Mouse (Mus musculus): ENCODE results near the gene Nmur1. TPM values are rescaled to one million over a fixed set of nuclear protein-coding genes. Genes with fewer than 3 reads are reported as not detected.

Nmur1 gene
- polyA plus RNA-seq, 1 experiment = 1.8 TPM

DNA sequence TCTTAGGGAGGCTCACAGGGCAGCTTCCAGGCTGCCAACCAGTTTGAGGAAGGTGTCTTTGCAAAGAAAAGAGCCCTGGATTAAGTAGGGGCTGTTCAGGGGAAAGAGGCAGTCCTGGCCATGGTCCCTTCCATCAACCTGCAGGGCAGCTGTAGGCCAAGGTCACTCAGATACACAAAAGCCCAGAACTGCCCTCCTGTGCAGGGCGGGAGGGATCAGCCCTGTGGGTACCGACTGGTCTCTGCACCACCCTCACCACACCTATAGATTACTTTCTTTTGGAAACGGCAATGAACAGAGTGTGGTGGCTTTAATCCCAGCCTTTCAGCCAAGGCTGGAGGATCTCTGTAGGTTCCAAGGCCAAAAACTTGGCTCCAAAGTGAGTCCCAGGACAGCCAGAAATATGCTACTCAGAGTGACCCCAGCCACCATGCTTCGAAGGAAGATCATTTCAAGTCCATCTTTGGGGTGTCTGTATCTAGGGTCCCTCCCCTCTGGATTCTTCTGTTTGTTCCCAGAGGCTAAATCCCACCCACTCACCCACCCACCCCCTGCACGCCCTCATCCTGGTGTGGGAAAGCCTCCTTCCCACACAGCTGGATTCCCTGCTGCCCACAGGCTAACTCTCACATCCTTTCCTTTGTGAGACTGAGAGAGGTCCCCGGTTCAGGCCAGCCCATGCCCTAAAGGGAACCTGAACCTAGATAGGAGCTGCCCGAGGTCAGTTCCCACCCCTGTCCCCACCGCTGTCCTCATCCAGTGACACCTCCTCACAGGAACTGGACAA is 17.6 kb upstream of the Nmur1 start:
- H3K27ac ChIP-seq (ENCODE audit: insufficient read depth, low read length) = peak overlapping the region; percentile 90; the same call in 1 of the 2 replicates
- WGBS = 60% methylated on average over 8 of the region's 8 CpGs
- peak overlapping the region; percentile 1 for H3K4me3 ChIP-seq (replicated peaks; ENCODE audit: insufficient read depth, low read depth, low read length)

DNA sequence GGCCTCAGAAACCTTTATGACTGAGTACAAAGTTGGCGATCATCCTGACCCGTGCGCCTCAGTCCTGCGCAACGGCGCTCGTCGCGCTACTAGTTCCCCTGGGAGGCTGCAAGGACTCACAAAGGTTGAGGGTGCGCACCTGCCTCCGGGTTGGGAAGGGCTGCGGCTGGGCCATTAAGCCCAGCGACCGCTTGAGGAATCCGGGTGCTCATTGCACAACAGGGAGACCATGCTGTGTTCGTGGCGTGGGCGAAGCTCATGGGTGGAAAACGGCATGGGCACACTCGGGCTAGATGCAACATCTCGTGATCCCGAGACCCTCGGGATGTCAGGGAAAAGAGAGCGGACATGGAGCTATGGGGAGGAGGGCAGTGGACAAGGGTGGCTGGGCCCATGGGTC is 16.8 kb upstream of the Nmur1 start:
- DNase-seq = no peak
- under 1% methylated on average over 24 of the region's 24 CpGs for WGBS
- Histone ChIP-seq H3K27ac (ENCODE audit: insufficient read depth, low read length) (peak overlapping the region; percentile 90), H3K27me3 (ENCODE audit: control insufficient read depth, insufficient read depth, low read length) (no peaks in the 10 kb centered on the region), H3K4me1 (ENCODE audit: control insufficient read depth, insufficient read depth, low read length) (peaks cover 8% of the 10 kb centered on the region), H3K4me3 (replicated peaks; ENCODE audit: insufficient read depth, low read depth, low read length) (peak overlapping the region; percentile 47)
- TF ChIP-seq CTCF (IDR thresholded peaks at IDR 0.05; ENCODE audit: borderline replicate concordance, insufficient read depth, low read depth, low read length) = no peak
- TF ChIP-seq POLR2A (IDR thresholded peaks at IDR 0.05; ENCODE audit: borderline replicate concordance, insufficient read depth, low read length) = 0 out of 2 replicates have a peak, but pooled peaks have one; percentile 9

More for the DNA sequence above, 17.6 kb upstream of the Nmur1 start:
- peak in 1 of 2 experiments; percentile 52 for DNase-seq
- H3K4me1 ChIP-seq (ENCODE audit: control insufficient read depth, insufficient read depth, low read length) = peaks cover 8% of the 10 kb centered on the region
- H3K27me3 ChIP-seq (ENCODE audit: control insufficient read depth, insufficient read depth, low read length) = no peaks in the 10 kb centered on the region
- TF ChIP-seq CTCF (IDR thresholded peaks at IDR 0.05; ENCODE audit: borderline replicate concordance, insufficient read depth, low read depth, low read length) = no peak
- no peak for TF ChIP-seq POLR2A (IDR thresholded peaks at IDR 0.05; ENCODE audit: borderline replicate concordance, insufficient read depth, low read length)

DNA sequence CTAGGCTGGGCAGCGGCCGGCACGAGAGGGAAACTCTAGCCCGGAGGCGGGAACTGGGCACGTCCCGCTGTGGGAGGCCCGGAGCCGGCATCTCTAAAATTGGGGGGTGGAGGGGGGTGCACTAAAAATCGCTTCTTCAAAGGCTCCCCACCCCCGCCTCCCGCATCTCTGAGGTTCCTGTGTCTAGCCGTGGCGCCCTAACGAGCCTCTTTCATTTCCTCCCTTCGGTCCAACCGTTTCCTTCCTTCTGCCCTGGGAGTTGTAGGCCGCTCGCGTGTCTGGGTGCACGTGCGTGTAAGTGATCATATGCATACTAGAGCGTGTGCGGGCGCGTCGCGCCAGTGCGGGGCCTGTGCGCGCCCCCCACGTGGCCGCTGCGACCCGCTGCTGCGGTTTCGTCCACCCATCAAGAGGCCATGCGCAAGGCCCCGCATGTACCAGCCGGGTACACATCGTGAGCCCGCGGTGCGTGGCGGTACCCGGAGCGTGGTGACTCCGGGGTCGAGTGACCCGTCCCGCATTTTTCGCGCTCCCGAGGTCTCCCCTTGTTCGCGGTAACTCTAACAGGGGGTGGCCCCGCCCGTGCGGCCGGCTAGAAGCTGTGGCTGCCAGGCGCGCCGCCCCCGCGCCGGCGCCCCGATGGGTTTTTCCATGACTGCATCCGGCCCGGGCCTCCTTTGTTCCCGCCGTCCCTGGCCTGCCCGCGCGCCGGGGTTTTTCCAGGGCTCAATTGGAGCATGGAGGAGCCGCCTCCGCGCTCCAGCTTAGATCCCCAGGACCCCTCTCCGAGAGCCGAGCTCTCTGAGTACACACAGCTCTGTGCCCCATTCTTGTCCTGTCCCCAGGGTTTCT is 16.2 kb upstream of the Nmur1 start:
- Histone ChIP-seq H3K27ac (ENCODE audit: insufficient read depth, low read length) (peak overlapping the region; percentile 90), H3K27me3 (ENCODE audit: control insufficient read depth, insufficient read depth, low read length) (no peaks in the 10 kb centered on the region), H3K4me1 (ENCODE audit: control insufficient read depth, insufficient read depth, low read length) (peaks cover 8% of the 10 kb centered on the region; the same call in 1 of the 2 replicates), H3K4me3 (replicated peaks; ENCODE audit: insufficient read depth, low read depth, low read length) (peak overlapping the region; percentile 47)
- peak; percentile 94 to 95 for DNase-seq
- WGBS = under 1% methylated on average over 81 of the region's 81 CpGs
- no peak for TF ChIP-seq CTCF (IDR thresholded peaks at IDR 0.05; ENCODE audit: borderline replicate concordance, insufficient read depth, low read depth, low read length)
- peak; percentile 35; the same call in 1 of the 2 replicates for TF ChIP-seq POLR2A (IDR thresholded peaks at IDR 0.05; ENCODE audit: borderline replicate concordance, insufficient read depth, low read length)

DNA sequence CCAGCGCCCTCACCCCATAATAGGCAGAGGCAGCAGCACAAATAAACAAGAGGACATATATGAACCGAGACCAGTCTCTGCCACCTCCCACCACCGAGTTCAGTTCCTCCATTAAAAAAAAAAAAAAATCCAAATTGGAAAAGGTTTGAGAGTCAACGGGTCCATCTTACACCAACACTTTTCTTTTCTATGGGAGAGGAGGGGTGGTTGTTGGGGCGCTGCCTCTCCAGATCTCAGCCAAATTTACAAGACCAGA is 15.6 kb upstream of the Nmur1 start:
- H3K27me3 ChIP-seq (ENCODE audit: control insufficient read depth, insufficient read depth, low read length) = no peaks in the 10 kb centered on the region
- WGBS = 0% methylated on average over 5 of the region's 5 CpGs
- peak overlapping the region; percentile 90 for H3K27ac ChIP-seq (ENCODE audit: insufficient read depth, low read length)
- H3K4me3 ChIP-seq (replicated peaks; ENCODE audit: insufficient read depth, low read depth, low read length) = peak overlapping the region; percentile 47
- DNase-seq = no peak
- no peak for TF ChIP-seq CTCF (IDR thresholded peaks at IDR 0.05; ENCODE audit: borderline replicate concordance, insufficient read depth, low read depth, low read length)
- no peak for TF ChIP-seq POLR2A (IDR thresholded peaks at IDR 0.05; ENCODE audit: borderline replicate concordance, insufficient read depth, low read length)
- H3K4me1 ChIP-seq (ENCODE audit: control insufficient read depth, insufficient read depth, low read length) = peaks cover 8% of the 10 kb centered on the region; the same call in 1 of the 2 replicates

- peak overlapping the region; percentile 47 for H3K4me3 ChIP-seq (replicated peaks; ENCODE audit: insufficient read depth, low read depth, low read length)
- WGBS = under 1% methylated on average over 29 of the region's 29 CpGs
- H3K27me3 ChIP-seq (ENCODE audit: control insufficient read depth, insufficient read depth, low read length) = no peaks in the 10 kb centered on the region
- peak overlapping the region; percentile 90 for H3K27ac ChIP-seq (ENCODE audit: insufficient read depth, low read length)
- TF ChIP-seq CTCF (IDR thresholded peaks at IDR 0.05; ENCODE audit: borderline replicate concordance, insufficient read depth, low read depth, low read length) = no peak
- TF ChIP-seq POLR2A (IDR thresholded peaks at IDR 0.05; ENCODE audit: borderline replicate concordance, insufficient read depth, low read length) = 0 out of 2 replicates have a peak, but pooled peaks have one; percentile 25
- DNase-seq = peak; percentile 59 to 69
- peaks cover 8% of the 10 kb centered on the region; the same call in 1 of the 2 replicates for H3K4me1 ChIP-seq (ENCODE audit: control insufficient read depth, insufficient read depth, low read length)
These were observed 15.1 kb upstream of the Nmur1 start for GRCm38 (mm10) chr1:86440887-86441723.

DNA sequence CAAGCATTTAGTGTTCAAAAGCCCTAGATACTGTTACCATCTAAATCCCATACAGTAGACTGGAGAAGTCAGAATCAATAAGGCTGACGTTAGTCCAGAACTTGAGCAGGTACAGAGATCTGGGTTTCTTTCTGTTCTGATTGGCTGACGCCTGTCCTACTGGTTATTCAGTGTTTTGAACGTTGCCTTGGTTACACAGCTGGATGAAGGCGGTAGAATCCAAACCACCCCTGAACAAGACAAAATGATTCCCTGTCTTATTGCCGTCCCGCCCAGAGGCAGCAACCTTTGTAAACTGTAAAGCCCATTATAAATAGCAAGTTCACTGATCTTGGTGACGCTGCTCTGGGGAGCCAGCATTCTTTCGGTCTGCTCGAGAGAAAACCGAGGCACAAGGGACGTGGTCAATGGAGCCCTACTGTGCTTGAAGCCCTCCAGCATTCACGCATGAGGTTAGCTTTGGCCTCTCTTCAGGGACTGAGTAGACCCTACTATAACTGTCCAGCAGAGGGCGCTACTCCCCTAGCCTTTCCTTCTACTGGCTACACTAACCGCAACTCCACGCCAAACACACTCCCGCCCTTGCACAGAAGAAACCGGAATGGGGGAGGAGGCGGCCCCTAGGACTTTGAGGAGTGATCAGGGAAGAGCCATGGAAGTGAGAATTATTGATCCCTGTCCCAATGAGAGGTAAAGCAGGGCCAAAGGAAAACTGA is 14.3 kb upstream of the Nmur1 start:
- peak; percentile 92 to 95 for DNase-seq
- 8% methylated on average over 18 of the region's 18 CpGs for WGBS

More for the DNA sequence above, 14.3 kb upstream of the Nmur1 start:
- Histone ChIP-seq H3K27me3 (ENCODE audit: control insufficient read depth, insufficient read depth, low read length) (no peaks in the 10 kb centered on the region), H3K4me1 (ENCODE audit: control insufficient read depth, insufficient read depth, low read length) (peaks cover 13% of the 10 kb centered on the region), H3K4me3 (replicated peaks; ENCODE audit: insufficient read depth, low read depth, low read length) (peak overlapping the region; percentile 47), H3K27ac (ENCODE audit: insufficient read depth, low read length) (peak overlapping the region; percentile 90; the same call in 1 of the 2 replicates)
- TF ChIP-seq POLR2A (IDR thresholded peaks at IDR 0.05; ENCODE audit: borderline replicate concordance, insufficient read depth, low read length) = no peak
- TF ChIP-seq CTCF (IDR thresholded peaks at IDR 0.05; ENCODE audit: borderline replicate concordance, insufficient read depth, low read depth, low read length) = peak; percentile 90
